Mouse (Mus musculus) Patski (cell line): ENCODE measurements around the gene Esrp2. TPM values are rescaled to one million over a fixed set of nuclear protein-coding genes. Genes with fewer than 3 reads are reported as not detected.

Experiments used
- ATAC-seq: fragments of 100-300 bp; one replicate; pipeline ENCODE4 v1.8.0; 2021
- CTCF ChIA-PET: fragments of 350-600 bp; sonication (Branson Sonifier 250); formaldehyde crosslinking; loops from one replicate; lab custom pipeline; 2022; ENCODE audit warnings: inconsistent platforms; lab: Charles Lee
- POLR2A ChIA-PET: fragments of 350-600 bp; sonication (Branson Sonifier 250); formaldehyde crosslinking; loops from one replicate; lab custom pipeline; 2022; ENCODE audit warnings: antibody characterized with exemption, inconsistent platforms; lab: Charles Lee
- DNase-seq: peaks from one replicate; pipeline ENCODE4 v3.0.0-alpha.2; 2011; ENCODE audit warnings: low read depth, low spot score
- H3K27me3 ChIP-seq: fragments of 371-371 bp; one replicate; pipeline ENCODE4 v1.5.1; 2021
- CTCF ChIP-seq: fragments of 100-300 bp; IDR thresholded peaks from one replicate; pipeline ENCODE4 v1.5.1; 2021
- in situ Hi-C: fragments of 300-500 bp; cut with MboI; formaldehyde crosslinking; loops from 3 replicates; pipeline ENCODE4 v1.11.1; 2018; ENCODE audit warnings: low pct_unique_long_range_greater_than_20kb, mixed read lengths
- polyA plus RNA-seq: library from polyadenylated mRNA; unstranded; gene quantifications from one replicate; pipeline ENCODE4 v1.2.3, GENCODE M21; 2021

Esrp2 gene
- polyA plus RNA-seq: 3.3 TPM

GRCm38 (mm10) chr8:106136156-106137130 lies at the start of gene Esrp2:
Esrp2 (minus strand) TSS chr8:106136974.
- TF ChIP-seq CTCF: no peak
- ChIA-PET POLR2A (no interaction called here), CTCF (no interaction called here)
- no peak for ATAC-seq
- H3K27me3 ChIP-seq: no peaks in the 10 kb centered on the region
- DNase-seq: no peak
- in situ Hi-C loops: loop anchor here (5.0 kb wide), 1 partner anchor 266 kb away; no protein-coding TSS in a partner anchor

GRCm38 (mm10) chr8:106186394-106186793 lies 49.6 kb upstream of the Esrp2 start:
- ChIA-PET POLR2A (interaction anchor here (1.5 to 1.9 kb wide), 2 partner anchors 11 kb away, joined by 4 to 5 read pairs; no protein-coding TSS in a partner anchor), CTCF (interaction anchor here (1.2 to 2.2 kb wide), 4 partner anchors 8 to 21 kb away, joined by 3 to 8 read pairs (median 6); no protein-coding TSS in a partner anchor)
- in situ Hi-C loops: no loop called here
- H3K27me3 ChIP-seq: no peaks in the 10 kb centered on the region
- ATAC-seq (no peak), DNase-seq (no peak)
- no peak for TF ChIP-seq CTCF

- no peak for TF ChIP-seq CTCF
- DNase-seq (peak; percentile 92), ATAC-seq (peak; percentile 97)
- H3K27me3 ChIP-seq: no peaks in the 10 kb centered on the region
- POLR2A ChIA-PET: interaction anchor here (1.0 to 2.3 kb wide), 5 partner anchors 8 to 17 kb away, joined by 4 to 8 read pairs (median 4); partner anchors contain the start of gene Slc7a6
- CTCF ChIA-PET: interaction anchor here (1.2 to 2.2 kb wide), 5 partner anchors 8 to 45 kb away, joined by 3 to 8 read pairs (median 5); no protein-coding TSS in a partner anchor
- in situ Hi-C loops: no loop called here
These were observed 49.0 kb upstream of the Esrp2 start for GRCm38 (mm10) chr8:106185628-106186270.

GRCm38 (mm10) chr8:106178428-106178827 lies 41.7 kb upstream of the Esrp2 start:
- ChIA-PET POLR2A (interaction anchor here (0.5 kb wide), 1 partner anchor 14 kb away, joined by 3 read pairs; no protein-coding TSS in a partner anchor), CTCF (interaction anchor here (1.9 kb wide), 1 partner anchor 13 kb away, joined by 8 read pairs; no protein-coding TSS in a partner anchor)
- H3K27me3 ChIP-seq: no peaks in the 10 kb centered on the region
- no peak for TF ChIP-seq CTCF
- in situ Hi-C loops: no loop called here
- ATAC-seq (no peak), DNase-seq (no peak)

- in situ Hi-C loops: no loop called here
- TF ChIP-seq CTCF: no peak
- DNase-seq (no peak), ATAC-seq (no peak)
- ChIA-PET POLR2A (interaction anchor here (0.6 kb wide), 1 partner anchor 542 kb away, joined by 3 read pairs; no protein-coding TSS in a partner anchor), CTCF (interaction anchor here (1.9 kb wide), 1 partner anchor 12 kb away, joined by 8 read pairs; no protein-coding TSS in a partner anchor)
- no peaks in the 10 kb centered on the region for H3K27me3 ChIP-seq
These were observed 40.8 kb upstream of the Esrp2 start for GRCm38 (mm10) chr8:106177594-106177993.

GRCm38 (mm10) chr8:106176891-106177290 lies 40.1 kb upstream of the Esrp2 start:
- ATAC-seq: no peak
- no peak for TF ChIP-seq CTCF
- POLR2A ChIA-PET: interaction anchor here (0.6 kb wide), 1 partner anchor 755 kb away, joined by 6 read pairs; no protein-coding TSS in a partner anchor

GRCm38 (mm10) chr8:106173566-106173965 lies 36.8 kb upstream of the Esrp2 start:
- no peaks in the 10 kb centered on the region for H3K27me3 ChIP-seq
- TF ChIP-seq CTCF: no peak
- no peak for DNase-seq
- ChIA-PET POLR2A (no interaction called here), CTCF (no interaction called here)
- no peak for ATAC-seq
- in situ Hi-C loops: no loop called here

More at GRCm38 (mm10) chr8:106176891-106177290, 40.1 kb upstream of the Esrp2 start:
- CTCF ChIA-PET: interaction anchor here (1.9 kb wide), 1 partner anchor 11 kb away, joined by 8 read pairs; no protein-coding TSS in a partner anchor
- in situ Hi-C loops: no loop called here
- no peaks in the 10 kb centered on the region for H3K27me3 ChIP-seq
- no peak for DNase-seq

- DNase-seq: no peak
- ChIA-PET CTCF (interaction anchor here (1.1 to 1.9 kb wide), 4 partner anchors 11 to 29 kb away, joined by 3 to 4 read pairs (median 4); no protein-coding TSS in a partner anchor), POLR2A (interaction anchor here (0.6 to 2.1 kb wide), 4 partner anchors 15 to 245 kb away, joined by 3 to 13 read pairs (median 6); no protein-coding TSS in a partner anchor)
- H3K27me3 ChIP-seq: no peaks in the 10 kb centered on the region
- ATAC-seq: no peak
- no peak for TF ChIP-seq CTCF
- in situ Hi-C loops: no loop called here
These were observed 33.2 kb upstream of the Esrp2 start for GRCm38 (mm10) chr8:106169934-106170480.
